Mouse (Mus musculus): ENCODE results near the gene Myom3.
"Not testable (repeated sequence)": the region's sequence is repeated elsewhere in the genome, so short reads cannot be mapped to it uniquely, and the experiment has no call there.

The Myom3 gene

DNA sequence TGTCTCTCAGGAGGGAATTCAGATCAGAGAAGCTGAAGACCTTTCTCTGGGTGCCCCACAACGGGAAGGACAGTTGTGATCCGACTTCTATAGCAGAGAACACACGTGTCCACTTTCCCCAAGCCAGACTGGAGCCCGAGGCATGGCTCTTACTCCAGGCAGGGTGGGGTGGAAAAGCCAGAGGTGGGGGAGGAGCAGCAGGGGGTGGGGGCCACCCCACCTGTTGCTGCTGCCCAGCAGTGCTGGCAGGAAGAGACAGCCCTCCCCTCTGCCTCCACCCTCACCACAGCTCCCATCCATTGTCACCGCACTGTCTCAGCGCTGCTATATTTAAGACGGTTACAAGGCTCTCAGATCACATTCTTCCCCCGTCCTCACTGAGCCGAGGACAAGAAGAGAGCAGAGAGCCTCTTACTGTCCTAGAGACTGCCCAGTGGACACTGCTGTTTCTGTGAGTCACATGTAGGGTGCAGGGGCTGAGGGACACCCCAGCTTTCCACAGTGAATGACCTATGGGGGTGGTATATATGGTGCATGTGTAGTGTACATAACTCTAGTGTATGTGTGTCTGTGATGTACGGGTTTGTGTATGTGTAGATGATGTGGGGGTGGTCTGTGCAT is at the start of gene Myom3:
TSS of gene Myom3 (plus strand) at position 360 of the 621 bp plus-strand sequence.
- no peak for DNase-seq (ENCODE audit: low spot score in 2 of 2)

- no peak for DNase-seq (ENCODE audit: low spot score in 2 of 2)
Observed at GRCm38 (mm10) chr4:135710392-135710791, 49.1 kb upstream of the Myom3 start.

DNA sequence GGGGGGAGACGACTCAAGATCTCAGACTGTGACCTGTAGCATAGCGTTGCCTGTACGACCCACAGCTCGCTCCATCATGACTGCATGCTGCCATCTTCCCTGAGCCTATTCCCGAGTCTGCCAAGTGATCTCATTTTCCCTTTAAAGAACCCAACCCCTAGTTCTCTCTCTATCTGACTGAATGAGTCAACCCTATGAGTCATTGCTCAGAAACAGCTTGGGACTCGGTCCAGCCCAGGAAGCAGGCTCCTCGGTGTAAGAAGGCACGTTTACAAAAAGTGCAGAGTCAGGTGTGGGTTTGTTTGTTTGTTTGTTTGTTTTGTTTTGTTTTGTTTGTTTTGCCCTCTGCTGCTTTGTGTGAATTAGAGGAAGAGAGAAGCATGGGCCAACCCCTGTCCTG is 44.7 kb upstream of the Myom3 start:
- no peak for DNase-seq (ENCODE audit: low spot score in 2 of 2)

- not testable (repeated sequence) for DNase-seq (ENCODE audit: low spot score in 2 of 2)
Observed at GRCm38 (mm10) chr4:135716438-135716837, 43.1 kb upstream of the Myom3 start.

GRCm38 (mm10) chr4:135722540-135723290 is 36.8 kb upstream of the Myom3 start:
- DNase-seq (ENCODE audit: low spot score in 2 of 2): no peak

GRCm38 (mm10) chr4:135726416-135726815 is 33.1 kb upstream of the Myom3 start:
- DNase-seq (ENCODE audit: low spot score in 2 of 2): no peak

DNA sequence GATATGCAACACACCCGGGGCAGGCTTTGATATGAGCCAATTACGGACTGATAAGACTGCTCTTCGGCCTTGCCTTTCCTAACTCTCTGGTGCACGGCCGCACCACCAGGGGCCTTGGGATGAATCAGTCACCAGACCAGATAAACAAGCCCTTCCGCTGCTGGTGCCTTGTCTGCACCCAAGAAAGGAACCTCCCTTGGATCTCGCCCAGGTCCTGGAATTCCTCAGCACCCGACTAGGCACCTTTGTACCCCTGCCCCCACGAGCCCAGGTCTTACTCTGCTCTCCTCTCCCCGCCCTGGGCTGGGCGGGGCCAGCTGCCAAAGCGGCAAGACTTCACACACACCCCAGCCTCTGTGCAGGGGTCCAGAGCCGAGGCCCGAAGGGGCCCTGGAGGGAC is 31.7 kb upstream of the Myom3 start, which contains the start of gene Il22ra1:
TSS of gene Il22ra1 (plus strand) at position 356 of the 400 bp plus-strand sequence.
- no peak for DNase-seq (ENCODE audit: low spot score in 2 of 2)

DNA sequence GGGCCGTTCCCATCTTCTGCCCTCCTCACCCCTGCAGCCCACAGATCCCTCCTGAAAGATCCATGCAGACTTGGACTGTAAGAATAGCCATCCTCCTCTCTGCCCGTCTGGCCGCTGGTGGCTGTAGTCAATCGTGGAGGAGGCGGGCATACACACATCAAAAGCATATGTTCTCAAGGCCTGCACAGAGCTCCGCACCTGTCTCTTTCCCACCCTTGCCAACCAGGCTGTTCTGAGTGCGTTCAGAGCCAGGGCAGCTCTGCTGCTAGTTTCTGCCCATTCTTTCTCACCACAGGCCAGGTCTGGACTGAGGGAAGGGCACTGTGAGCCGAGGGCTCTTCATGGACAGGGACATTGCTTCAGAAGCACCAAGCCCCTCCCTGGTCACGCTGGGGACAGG is 29.3 kb upstream of the Myom3 start:
- DNase-seq (ENCODE audit: low spot score in 2 of 2): no peak

- DNase-seq (ENCODE audit: low spot score in 2 of 2): no peak
Observed at GRCm38 (mm10) chr4:135730951-135731350, 28.6 kb upstream of the Myom3 start.

DNA sequence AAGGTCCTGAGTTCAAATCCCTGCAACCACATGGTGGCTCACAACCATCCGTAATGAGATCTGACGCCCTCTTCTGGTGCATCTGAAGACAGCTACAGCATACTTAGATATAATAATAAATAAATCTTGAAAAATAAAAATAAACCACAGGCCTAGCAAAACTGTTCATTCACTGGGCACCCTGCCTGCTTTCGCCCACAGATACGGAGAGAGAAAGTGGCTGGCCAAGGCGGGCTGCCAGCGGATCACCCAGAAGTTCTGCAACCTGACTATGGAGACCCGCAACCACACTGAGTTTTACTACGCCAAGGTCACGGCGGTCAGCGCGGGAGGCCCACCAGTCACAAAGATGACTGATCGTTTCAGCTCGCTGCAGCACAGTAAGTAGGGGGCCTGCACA is 25.6 kb upstream of the Myom3 start:
- DNase-seq (ENCODE audit: low spot score in 2 of 2): no peak

DNA sequence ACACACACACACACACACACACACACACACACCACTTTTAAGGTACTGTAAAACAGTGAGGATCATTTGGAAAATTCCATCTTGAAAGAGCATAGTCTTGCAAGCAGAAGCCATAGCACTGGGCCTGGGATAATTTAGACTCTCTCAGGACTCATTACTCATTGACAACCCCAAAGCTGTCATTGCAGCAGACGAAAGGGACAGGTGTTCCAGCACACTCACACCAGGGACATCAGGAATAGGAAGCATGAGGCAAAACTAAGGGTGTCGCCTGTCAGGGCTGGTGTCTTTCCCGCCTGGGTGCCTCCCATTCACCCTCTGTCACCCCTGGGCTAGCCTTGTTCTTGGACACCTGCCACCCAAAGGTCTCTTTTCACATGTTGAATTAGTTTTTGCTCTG is 22.6 kb upstream of the Myom3 start:
- DNase-seq (ENCODE audit: low spot score in 2 of 2): no peak

- no peak for DNase-seq (ENCODE audit: low spot score in 2 of 2)
Observed at GRCm38 (mm10) chr4:135738237-135738636, 21.3 kb upstream of the Myom3 start.

DNA sequence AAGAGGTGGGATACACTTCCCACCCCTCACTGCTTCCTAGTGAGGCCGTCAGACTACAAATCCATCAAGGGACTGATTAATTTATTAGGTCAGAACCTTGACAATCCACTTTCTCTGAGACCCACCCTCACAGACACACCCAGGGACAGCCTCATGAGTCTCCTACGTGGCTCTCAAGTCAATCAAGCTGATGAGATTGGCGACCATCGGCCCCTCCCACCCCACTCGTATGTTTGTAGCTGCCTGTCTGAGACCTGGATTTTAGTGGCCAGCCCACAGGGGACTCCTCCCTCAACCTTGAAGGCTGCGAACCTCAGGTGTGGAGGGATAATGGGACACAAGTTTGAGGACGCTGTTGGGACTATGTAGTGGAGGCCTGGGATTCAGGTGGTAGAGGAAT is 20.4 kb upstream of the Myom3 start:
- DNase-seq (ENCODE audit: low spot score in 2 of 2): no peak

GRCm38 (mm10) chr4:135739672-135740071 is 19.8 kb upstream of the Myom3 start:
- peak in 1 of 2 experiments; percentile 53 for DNase-seq (ENCODE audit: low spot score in 2 of 2)

DNA sequence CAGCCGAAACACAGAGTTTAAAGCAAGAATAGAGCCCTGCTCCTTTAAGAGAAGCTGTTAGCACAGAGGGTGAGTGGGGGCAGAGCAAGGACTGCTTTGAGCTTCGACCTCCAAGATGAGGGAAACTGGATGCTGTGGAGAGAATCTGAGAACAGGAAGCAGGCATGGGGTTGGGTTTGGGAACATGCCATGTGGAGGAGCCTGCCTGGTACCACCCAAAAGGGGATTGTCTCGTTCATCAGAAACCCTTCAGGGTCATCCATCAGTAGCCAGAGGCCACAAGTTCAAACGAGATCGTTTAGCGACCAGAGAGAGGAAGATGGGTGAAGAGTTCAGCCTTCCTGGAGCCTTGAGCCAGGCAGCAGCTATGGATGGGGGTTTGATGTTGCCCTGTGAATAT is 16.0 kb upstream of the Myom3 start:
- no peak for DNase-seq (ENCODE audit: low spot score in 2 of 2)

DNA sequence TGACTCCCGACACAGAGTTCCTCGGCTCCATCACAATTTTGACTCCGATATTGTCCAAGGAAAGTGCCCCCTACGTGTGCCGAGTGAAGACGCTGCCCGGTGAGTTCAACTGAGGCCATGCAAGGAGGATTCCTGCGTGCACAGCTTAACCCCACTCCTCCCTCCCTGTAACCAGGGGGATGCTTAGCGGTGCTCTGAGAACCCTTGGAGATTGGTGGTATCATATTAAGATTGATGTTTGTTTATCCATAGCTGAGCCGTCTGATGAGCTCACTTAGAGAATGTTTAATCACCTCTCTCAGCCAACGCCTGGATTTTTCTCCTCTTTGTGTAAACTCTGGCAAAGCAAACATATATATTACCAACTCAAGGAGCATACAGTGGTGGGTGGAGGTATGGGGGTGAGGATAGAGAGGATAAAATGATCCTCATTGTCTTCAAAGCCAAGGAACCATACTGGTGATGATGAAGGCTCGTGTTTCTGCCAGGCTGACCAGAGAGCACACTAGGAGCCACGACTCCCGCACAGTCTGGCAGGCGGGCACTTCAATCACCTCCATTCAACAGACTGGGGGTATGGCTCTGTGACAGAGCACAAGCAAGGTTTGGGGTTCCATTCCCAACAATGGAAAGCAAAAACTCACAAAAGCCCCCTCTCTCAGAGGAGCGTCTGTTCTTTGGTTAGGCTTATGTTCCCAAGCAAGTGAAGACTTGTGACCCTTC is 14.6 kb upstream of the Myom3 start:
- DNase-seq (ENCODE audit: low spot score in 2 of 2): no peak

DNA sequence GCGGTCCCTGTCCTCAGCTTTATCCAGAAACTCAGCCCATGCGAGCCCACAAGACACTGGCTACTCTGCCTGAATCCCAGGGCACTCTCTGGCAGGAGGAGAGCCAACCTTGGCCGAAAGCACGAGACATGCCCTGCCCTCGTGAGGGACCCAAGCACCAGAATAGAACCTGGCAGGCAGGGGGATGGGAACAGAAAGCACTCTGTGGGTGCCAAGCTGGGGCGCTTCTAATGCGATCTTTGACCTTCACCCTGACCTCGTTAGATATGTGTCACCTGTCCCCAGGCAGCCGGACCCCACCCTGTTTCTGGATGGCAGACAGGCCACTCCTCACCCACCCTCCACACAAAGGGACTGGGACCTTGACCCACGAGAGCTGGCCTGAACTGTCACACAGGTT is 13.9 kb upstream of the Myom3 start:
- no peak for DNase-seq (ENCODE audit: low spot score in 2 of 2)

DNA sequence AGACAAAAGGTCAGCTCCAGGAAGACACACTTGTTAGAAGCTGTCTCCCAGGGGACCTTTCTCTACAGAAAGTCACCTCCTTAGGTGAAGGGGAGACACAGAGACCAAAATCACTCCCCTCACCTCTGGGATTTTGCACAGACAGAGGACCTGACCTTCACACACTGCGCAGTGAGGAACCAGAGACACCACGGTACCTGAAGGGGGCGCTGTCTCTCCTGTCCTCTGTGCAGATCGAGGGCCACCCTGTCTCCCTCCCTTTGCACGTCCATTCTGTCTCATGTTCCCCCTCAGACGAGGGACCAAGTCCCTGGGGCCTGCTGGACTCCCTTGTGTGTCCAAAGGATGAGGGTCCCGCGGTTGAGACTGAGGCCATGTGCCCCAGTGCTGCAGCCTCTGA is 8.6 kb upstream of the Myom3 start:
- DNase-seq (ENCODE audit: low spot score in 2 of 2): no peak

GRCm38 (mm10) chr4:135752106-135752778 is 7.3 kb upstream of the Myom3 start:
- DNase-seq (ENCODE audit: low spot score in 2 of 2): no peak

DNA sequence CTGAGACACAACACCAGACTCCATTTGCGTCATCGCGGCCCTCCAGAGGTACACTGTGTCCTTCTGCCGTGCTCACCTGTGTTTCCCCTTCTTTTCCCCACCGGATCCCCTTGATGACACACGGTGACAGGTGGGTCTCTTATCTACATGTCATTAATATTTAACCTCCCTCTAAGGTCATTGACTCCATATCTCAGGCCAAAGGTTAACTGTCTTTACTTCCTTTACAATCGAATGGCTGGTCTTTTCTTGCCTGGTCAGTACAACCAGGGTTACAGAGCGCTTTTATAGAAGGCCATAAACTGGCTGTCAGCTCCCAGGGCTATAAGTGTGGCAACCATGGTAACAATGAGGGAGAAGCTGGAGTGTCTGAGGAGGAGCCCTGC is 6.7 kb upstream of the Myom3 start:
- no peak for DNase-seq (ENCODE audit: low spot score in 2 of 2)

GRCm38 (mm10) chr4:135758331-135758730 is 1.2 kb upstream of the Myom3 start:
- DNase-seq (ENCODE audit: low spot score in 2 of 2): no peak

DNA sequence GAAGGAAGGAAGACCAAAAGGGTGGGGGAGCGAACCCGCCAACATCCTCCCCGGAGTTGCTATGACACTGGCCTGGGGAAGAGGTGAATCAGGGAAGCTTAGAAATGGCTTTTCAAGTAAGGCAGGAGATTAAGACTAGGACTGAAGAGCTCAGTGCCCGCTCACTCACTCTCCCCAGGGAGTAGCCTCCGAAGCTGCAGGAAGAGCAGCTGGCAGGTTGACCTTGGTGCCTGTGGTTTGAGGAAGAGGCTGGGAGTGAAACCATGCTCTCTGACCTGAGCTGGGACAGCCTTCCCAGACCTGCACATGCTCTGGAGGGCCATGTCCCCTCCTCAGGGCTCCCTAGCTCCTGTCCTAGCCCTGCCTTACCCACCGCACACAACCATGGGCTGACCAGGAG is 690 bp upstream of the Myom3 start:
- DNase-seq (ENCODE audit: low spot score in 2 of 2): no peak

Data from spleen, postnatal 4 days (tissue).